Mouse (Mus musculus): ENCODE results near the gene Bcl2l1. TPM values are rescaled to one million over a fixed set of nuclear protein-coding genes. Genes with fewer than 3 reads are reported as not detected.

Bcl2l1 gene
- polyA plus RNA-seq, 1 experiment from 2014 or later = 95.6 TPM

GRCm38 (mm10) chr2:152815879-152816656 is 15.5 kb downstream of the Bcl2l1 start:
- WGBS = 62% methylated on average over 7 of the region's 7 CpGs
- ATAC-seq (replicated peaks; ENCODE audit: low FRiP score, low read depth) (peak; percentile 66), DNase-seq (ENCODE audit: low spot score) (no peak)
- Histone ChIP-seq H3K27ac (peak overlapping the region; percentile 87), H3K9ac (ENCODE audit: low read depth, low read length) (no peak overlapping the region), H3K4me3 (replicated peaks; ENCODE audit: low read depth, low read length) (no peak overlapping the region), H3K9me3 (replicated peaks; ENCODE audit: low read length) (no peaks in the 10 kb centered on the region), H3K36me3 (ENCODE audit: insufficient read depth, low read length) (0 out of 2 replicates have a peak, but pooled peaks cover 3% of the 10 kb centered on the region), H3K27me3 (ENCODE audit: insufficient read depth, low read length) (no peaks in the 10 kb centered on the region), H3K4me1 (replicated peaks; ENCODE audit: insufficient read depth, low read length) (peaks cover 54% of the 10 kb centered on the region), H3K4me2 (ENCODE audit: low read length) (no peak overlapping the region)
- TF ChIP-seq CTCF (IDR thresholded peaks at IDR 0.05; ENCODE audit: low read depth) = no peak

GRCm38 (mm10) chr2:152814213-152814874 is 17.2 kb downstream of the Bcl2l1 start:
- ATAC-seq (replicated peaks; ENCODE audit: low FRiP score, low read depth) = no peak
- no peaks in the 10 kb centered on the region for H3K27me3 ChIP-seq (ENCODE audit: insufficient read depth, low read length)
- peaks cover 48% of the 10 kb centered on the region for H3K4me1 ChIP-seq (replicated peaks; ENCODE audit: insufficient read depth, low read length)
- no peak for DNase-seq (ENCODE audit: low spot score)
- 77% methylated on average over 6 of the region's 6 CpGs for WGBS
- no peak overlapping the region for H3K4me2 ChIP-seq (ENCODE audit: low read length)
- 0 out of 2 replicates have a peak, but pooled peaks cover 3% of the 10 kb centered on the region for H3K36me3 ChIP-seq (ENCODE audit: insufficient read depth, low read length)
- H3K4me3 ChIP-seq (replicated peaks; ENCODE audit: low read depth, low read length) = no peak overlapping the region
- TF ChIP-seq CTCF (IDR thresholded peaks at IDR 0.05; ENCODE audit: low read depth) = no peak
- H3K27ac ChIP-seq = no peak overlapping the region
- no peaks in the 10 kb centered on the region for H3K9me3 ChIP-seq (replicated peaks; ENCODE audit: low read length)
- H3K9ac ChIP-seq (ENCODE audit: low read depth, low read length) = no peak overlapping the region

- no peak for ATAC-seq (replicated peaks; ENCODE audit: low FRiP score, low read depth)
- no peak for DNase-seq (ENCODE audit: low spot score)
- Histone ChIP-seq H3K4me2 (ENCODE audit: low read length) (no peak overlapping the region), H3K27ac (no peak overlapping the region), H3K36me3 (ENCODE audit: insufficient read depth, low read length) (0 out of 2 replicates have a peak, but pooled peaks cover 3% of the 10 kb centered on the region), H3K9me3 (replicated peaks; ENCODE audit: low read length) (no peaks in the 10 kb centered on the region), H3K4me3 (replicated peaks; ENCODE audit: low read depth, low read length) (no peak overlapping the region), H3K27me3 (ENCODE audit: insufficient read depth, low read length) (no peaks in the 10 kb centered on the region), H3K9ac (ENCODE audit: low read depth, low read length) (no peak overlapping the region), H3K4me1 (replicated peaks; ENCODE audit: insufficient read depth, low read length) (peaks cover 40% of the 10 kb centered on the region)
- WGBS = 95% methylated on average over 1 of the region's 1 CpGs
- TF ChIP-seq CTCF (IDR thresholded peaks at IDR 0.05; ENCODE audit: low read depth) = no peak
These were observed 18.3 kb downstream of the Bcl2l1 start for GRCm38 (mm10) chr2:152813232-152813631.

- H3K9me3 ChIP-seq (replicated peaks; ENCODE audit: low read length) = no peaks in the 10 kb centered on the region
- no peak for TF ChIP-seq CTCF (IDR thresholded peaks at IDR 0.05; ENCODE audit: low read depth)
- peak overlapping the region; percentile 47; the same call in 1 of the 2 replicates for H3K27ac ChIP-seq
- H3K27me3 ChIP-seq (ENCODE audit: insufficient read depth, low read length) = no peaks in the 10 kb centered on the region
- H3K4me3 ChIP-seq (replicated peaks; ENCODE audit: low read depth, low read length) = no peak overlapping the region
- no peaks in the 10 kb centered on the region for H3K36me3 ChIP-seq (ENCODE audit: insufficient read depth, low read length)
- WGBS = 23% methylated on average over 3 of the region's 3 CpGs
- DNase-seq (ENCODE audit: low spot score) = peak; percentile 80
- H3K9ac ChIP-seq (ENCODE audit: low read depth, low read length) = no peak overlapping the region
- H3K4me2 ChIP-seq (ENCODE audit: low read length) = 0 out of 2 replicates have a peak overlapping the region, but pooled peaks have one; percentile 3
- peaks cover 24% of the 10 kb centered on the region for H3K4me1 ChIP-seq (replicated peaks; ENCODE audit: insufficient read depth, low read length)
- ATAC-seq (replicated peaks; ENCODE audit: low FRiP score, low read depth) = peak; percentile 10; the same call in 1 of the 2 replicates
These were observed 20.0 kb downstream of the Bcl2l1 start for GRCm38 (mm10) chr2:152811336-152812165.

GRCm38 (mm10) chr2:152810158-152810941 is 21.2 kb downstream of the Bcl2l1 start:
- ATAC-seq (replicated peaks; ENCODE audit: low FRiP score, low read depth) = no peak
- 72% methylated on average over 5 of the region's 5 CpGs for WGBS

More at GRCm38 (mm10) chr2:152810158-152810941, 21.2 kb downstream of the Bcl2l1 start:
- DNase-seq (ENCODE audit: low spot score) = no peak
- Histone ChIP-seq H3K27ac (no peak overlapping the region), H3K27me3 (ENCODE audit: insufficient read depth, low read length) (no peaks in the 10 kb centered on the region), H3K4me3 (replicated peaks; ENCODE audit: low read depth, low read length) (no peak overlapping the region), H3K36me3 (ENCODE audit: insufficient read depth, low read length) (no peaks in the 10 kb centered on the region), H3K4me1 (replicated peaks; ENCODE audit: insufficient read depth, low read length) (peaks cover 18% of the 10 kb centered on the region), H3K9me3 (replicated peaks; ENCODE audit: low read length) (no peaks in the 10 kb centered on the region), H3K9ac (ENCODE audit: low read depth, low read length) (no peak overlapping the region), H3K4me2 (ENCODE audit: low read length) (no peak overlapping the region)
- TF ChIP-seq CTCF (IDR thresholded peaks at IDR 0.05; ENCODE audit: low read depth) = no peak

Measured in kidney, postnatal 0 days (tissue).